Mouse (Mus musculus): ENCODE results near the gene Eif3i. TPM values are rescaled to one million over a fixed set of nuclear protein-coding genes. Genes with fewer than 3 reads are reported as not detected.

Eif3i gene
- polyA plus RNA-seq, 1 experiment = 119 TPM

GRCm38 (mm10) chr4:129630944-129631343 lies 30.5 kb upstream of the Eif3i start:
- TF ChIP-seq CTCF (IDR thresholded peaks at IDR 0.05; ENCODE audit: low read depth, low read length) = no peak
- TF ChIP-seq POLR2A (IDR thresholded peaks at IDR 0.05; ENCODE audit: borderline replicate concordance, low read depth, low read length) = no peak
- H3K27ac ChIP-seq (ENCODE audit: insufficient read depth, low read depth, low read length) = no peak overlapping the region
- H3K4me3 ChIP-seq (ENCODE audit: insufficient read depth, low read length) = no peak overlapping the region
- peaks cover 3% of the 10 kb centered on the region for H3K4me1 ChIP-seq (ENCODE audit: control insufficient read depth, insufficient read depth, low read length)

- H3K4me3 ChIP-seq (ENCODE audit: insufficient read depth, low read length) = no peak overlapping the region
- no peak for TF ChIP-seq POLR2A (IDR thresholded peaks at IDR 0.05; ENCODE audit: borderline replicate concordance, low read depth, low read length)
- TF ChIP-seq CTCF (IDR thresholded peaks at IDR 0.05; ENCODE audit: low read depth, low read length) = no peak
- H3K27ac ChIP-seq (ENCODE audit: insufficient read depth, low read depth, low read length) = no peak overlapping the region
- peaks cover 21% of the 10 kb centered on the region for H3K4me1 ChIP-seq (ENCODE audit: control insufficient read depth, insufficient read depth, low read length)
Observed at GRCm38 (mm10) chr4:129626035-129626434, 25.6 kb upstream of the Eif3i start.

DNA sequence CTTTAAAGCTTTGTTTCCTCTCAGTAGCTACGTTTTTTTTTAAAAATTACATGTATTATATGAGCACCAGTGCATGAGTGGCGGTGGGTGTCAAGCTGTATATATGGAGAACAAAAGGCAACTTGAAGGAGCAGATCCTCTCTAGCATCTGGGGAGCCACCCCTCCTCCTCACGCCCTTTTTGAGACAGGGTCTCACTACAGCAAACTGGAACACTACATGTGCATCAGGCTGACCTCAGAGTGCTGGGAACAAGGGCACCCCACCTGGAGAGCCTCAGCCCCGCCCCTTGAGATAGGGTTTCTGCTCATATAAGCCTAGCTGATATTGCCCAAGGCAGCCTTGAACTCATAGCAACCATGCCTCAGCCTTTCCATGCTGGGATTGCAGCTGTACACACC lies 25.0 kb upstream of the Eif3i start:
- peaks cover 21% of the 10 kb centered on the region for H3K4me1 ChIP-seq (ENCODE audit: control insufficient read depth, insufficient read depth, low read length)
- H3K4me3 ChIP-seq (ENCODE audit: insufficient read depth, low read length) = no peak overlapping the region
- peak overlapping the region; percentile 82 for H3K27ac ChIP-seq (ENCODE audit: insufficient read depth, low read depth, low read length)
- no peak for TF ChIP-seq CTCF (IDR thresholded peaks at IDR 0.05; ENCODE audit: low read depth, low read length)

- peak overlapping the region; percentile 82 for H3K27ac ChIP-seq (ENCODE audit: insufficient read depth, low read depth, low read length)
- peaks cover 21% of the 10 kb centered on the region for H3K4me1 ChIP-seq (ENCODE audit: control insufficient read depth, insufficient read depth, low read length)
- TF ChIP-seq CTCF (IDR thresholded peaks at IDR 0.05; ENCODE audit: low read depth, low read length) = no peak
- TF ChIP-seq POLR2A (IDR thresholded peaks at IDR 0.05; ENCODE audit: borderline replicate concordance, low read depth, low read length) = no peak
- H3K4me3 ChIP-seq (ENCODE audit: insufficient read depth, low read length) = peak overlapping the region; percentile 40
Observed at GRCm38 (mm10) chr4:129625029-129625370, 24.6 kb upstream of the Eif3i start.

- Histone ChIP-seq H3K4me1 (ENCODE audit: control insufficient read depth, insufficient read depth, low read length) (peaks cover 21% of the 10 kb centered on the region), H3K4me3 (ENCODE audit: insufficient read depth, low read length) (peak overlapping the region; percentile 83), H3K27ac (ENCODE audit: insufficient read depth, low read depth, low read length) (peak overlapping the region; percentile 82)
- TF ChIP-seq CTCF (IDR thresholded peaks at IDR 0.05; ENCODE audit: low read depth, low read length) = no peak
- TF ChIP-seq POLR2A (IDR thresholded peaks at IDR 0.05; ENCODE audit: borderline replicate concordance, low read depth, low read length) = peak; percentile 75; the same call in 1 of the 2 replicates
Observed at GRCm38 (mm10) chr4:129624281-129625028, 24.0 kb upstream of the Eif3i start.

DNA sequence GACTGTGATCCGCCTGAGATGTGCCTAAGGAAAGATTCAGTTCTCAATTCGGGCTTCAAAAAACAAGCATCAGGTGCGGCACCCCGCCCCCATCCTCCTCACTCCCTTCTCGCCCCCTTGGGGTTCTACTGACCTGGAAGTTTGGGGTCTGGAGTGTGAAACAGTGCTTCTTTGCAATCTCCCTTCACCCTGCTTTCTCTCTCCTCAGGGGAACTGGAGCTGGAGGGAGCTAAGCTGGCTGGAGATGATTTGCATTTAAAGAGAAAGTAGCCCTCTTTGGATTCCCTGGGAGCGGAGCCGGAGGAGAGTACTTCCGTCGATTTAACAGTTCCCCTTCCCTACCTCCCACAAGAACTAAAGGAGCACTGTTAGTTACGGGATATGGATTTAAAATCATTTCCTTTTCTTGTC lies 23.2 kb upstream of the Eif3i start, which contains the start of gene Ccdc28b:
TSS of gene Ccdc28b (minus strand) at position 267 of the 411 bp plus-strand sequence.
- Histone ChIP-seq H3K27ac (ENCODE audit: insufficient read depth, low read depth, low read length) (peak within 1 kb of the TSS; percentile 82), H3K4me1 (ENCODE audit: control insufficient read depth, insufficient read depth, low read length) (peaks cover 23% of the 10 kb centered on the region), H3K4me3 (ENCODE audit: insufficient read depth, low read length) (peak within 1 kb of the TSS; percentile 83)
- no peak; the same call in 1 of the 2 replicates for TF ChIP-seq POLR2A (IDR thresholded peaks at IDR 0.05; ENCODE audit: borderline replicate concordance, low read depth, low read length)
- TF ChIP-seq CTCF (IDR thresholded peaks at IDR 0.05; ENCODE audit: low read depth, low read length) = no peak

DNA sequence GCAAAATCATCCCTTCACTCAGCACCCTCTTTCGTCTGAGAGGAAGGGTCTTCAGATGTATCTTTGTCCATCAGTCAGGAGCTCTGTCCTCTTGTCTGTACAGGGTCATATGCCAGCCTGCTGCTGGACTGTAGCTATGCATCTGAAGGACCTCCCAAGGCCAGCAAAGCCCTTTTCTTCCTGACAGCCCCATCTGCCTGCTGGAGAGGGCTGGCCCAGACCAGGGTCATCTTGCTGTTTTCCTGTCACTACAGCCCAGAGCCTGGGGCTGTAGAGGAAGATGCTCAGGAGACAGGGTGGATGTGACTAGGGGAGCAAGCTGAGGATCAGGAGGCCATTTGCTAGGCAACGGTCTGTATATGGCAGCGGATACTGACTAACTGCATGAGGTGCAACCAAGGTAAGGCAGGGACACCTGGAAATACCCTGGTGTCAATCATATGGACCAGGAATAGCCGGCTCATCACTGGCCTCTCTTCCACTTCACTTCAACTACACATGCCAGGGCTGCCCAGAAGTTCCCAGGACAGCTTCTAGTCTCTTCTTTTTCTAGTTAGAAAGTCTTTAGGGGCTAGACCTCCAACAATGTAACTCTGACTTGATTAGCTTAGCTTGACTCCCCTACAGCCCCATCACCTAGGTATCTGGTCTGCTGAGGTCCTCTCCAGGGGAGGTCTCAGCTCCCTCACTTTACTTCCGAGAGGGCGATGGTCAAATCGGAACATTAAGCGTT lies 22.5 kb upstream of the Eif3i start:
- Histone ChIP-seq H3K4me1 (ENCODE audit: control insufficient read depth, insufficient read depth, low read length) (peaks cover 25% of the 10 kb centered on the region), H3K27ac (ENCODE audit: insufficient read depth, low read depth, low read length) (no peak overlapping the region), H3K4me3 (ENCODE audit: insufficient read depth, low read length) (peak overlapping the region; percentile 83)
- TF ChIP-seq POLR2A (IDR thresholded peaks at IDR 0.05; ENCODE audit: borderline replicate concordance, low read depth, low read length) = no peak

DNA sequence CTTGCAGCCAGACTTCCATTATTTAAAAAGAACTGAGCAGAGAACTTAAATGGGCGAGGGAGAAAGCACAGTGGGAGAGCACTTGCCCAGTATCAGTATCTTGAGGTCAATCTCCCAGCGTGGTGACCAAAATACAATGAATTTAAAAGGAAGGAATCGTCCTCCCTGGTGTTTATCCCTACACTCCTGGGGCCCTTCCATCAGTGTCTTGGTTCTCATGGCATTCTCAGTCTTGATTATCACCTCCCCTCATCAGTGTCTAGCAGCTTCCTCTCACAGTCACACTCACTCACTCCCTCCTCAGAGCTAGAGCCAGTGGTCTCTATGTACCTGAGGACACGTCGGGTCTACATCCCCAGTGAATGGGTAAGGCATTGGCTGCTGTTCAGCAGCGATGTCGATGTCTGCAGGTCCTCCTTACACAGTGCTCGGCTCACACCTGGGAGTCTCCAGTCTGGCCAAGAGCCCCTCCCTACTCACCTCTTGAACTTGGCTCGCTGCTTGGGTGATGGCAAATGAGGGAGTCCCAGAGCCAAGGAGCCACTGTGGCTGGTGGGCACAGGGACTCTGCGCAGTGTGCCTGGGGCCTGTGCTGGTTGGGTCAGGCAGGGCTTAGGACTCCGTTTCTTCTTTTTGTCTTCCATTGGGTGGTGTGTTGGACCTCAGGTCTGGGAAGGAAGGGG lies 21.8 kb upstream of the Eif3i start:
- Histone ChIP-seq H3K4me1 (ENCODE audit: control insufficient read depth, insufficient read depth, low read length) (peaks cover 28% of the 10 kb centered on the region), H3K4me3 (ENCODE audit: insufficient read depth, low read length) (peak overlapping the region; percentile 83), H3K27ac (ENCODE audit: insufficient read depth, low read depth, low read length) (no peak overlapping the region)
- no peak for TF ChIP-seq POLR2A (IDR thresholded peaks at IDR 0.05; ENCODE audit: borderline replicate concordance, low read depth, low read length)
- no peak for TF ChIP-seq CTCF (IDR thresholded peaks at IDR 0.05; ENCODE audit: low read depth, low read length)

DNA sequence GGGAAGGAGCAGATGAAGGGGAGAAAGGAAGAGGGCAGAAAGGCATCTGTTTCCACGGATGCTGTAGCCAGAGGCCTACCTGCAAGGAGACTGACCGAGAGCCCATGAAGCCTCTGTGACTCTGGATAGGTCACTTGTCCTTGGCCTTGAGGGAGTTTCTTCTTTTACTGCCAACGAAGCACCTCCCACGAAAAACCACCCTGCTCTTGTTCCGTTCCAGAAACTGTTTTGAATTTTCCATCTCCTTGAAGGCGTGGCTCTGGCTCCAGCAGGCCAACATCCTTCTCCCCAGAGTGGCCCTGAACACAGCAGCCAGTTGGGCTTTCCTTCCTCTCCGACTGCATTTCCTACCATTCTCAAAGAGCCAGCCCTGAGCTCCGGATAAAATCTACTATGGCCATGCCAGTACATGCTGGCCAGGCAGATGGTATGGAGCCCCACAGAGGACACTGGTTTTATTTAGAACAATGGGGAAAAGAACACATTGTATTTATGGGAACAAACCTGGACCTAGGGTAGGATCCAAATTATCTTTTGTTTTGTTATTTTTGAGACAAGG lies 20.9 kb upstream of the Eif3i start:
- Histone ChIP-seq H3K4me3 (ENCODE audit: insufficient read depth, low read length) (no peak overlapping the region), H3K4me1 (ENCODE audit: control insufficient read depth, insufficient read depth, low read length) (peaks cover 28% of the 10 kb centered on the region), H3K27ac (ENCODE audit: insufficient read depth, low read depth, low read length) (no peak overlapping the region)
- TF ChIP-seq CTCF (IDR thresholded peaks at IDR 0.05; ENCODE audit: low read depth, low read length) (no peak), POLR2A (IDR thresholded peaks at IDR 0.05; ENCODE audit: borderline replicate concordance, low read depth, low read length) (no peak)
